Mouse (Mus musculus) midbrain, postnatal 0 days (tissue): ENCODE measurements around the gene Dglucy. TPM values are rescaled to one million over a fixed set of nuclear protein-coding genes. Genes with fewer than 3 reads are reported as not detected.
A peak's percentile ranks its signal among the peaks of the same experiment; 100 is the strongest.

Experiments used
- ATAC-seq: fragments of 200-750 bp; cut with Nextera tagmentation; 2 replicates; pipeline ENCODE4 v1.8.0; 2017; ENCODE audit warnings: moderate number of reproducible peaks, mild to moderate bottlenecking, moderate TSS enrichment, moderate library complexity; ENCODE audit not compliant: low FRiP score
- DNase-seq: peaks from one replicate; pipeline ENCODE4 v3.0.0-alpha.2; 2015; ENCODE audit warnings: low spot score
- H3K27ac ChIP-seq: fragments of 300-500 bp; sonication (generic); 2 replicates; pipeline ENCODE4 v1.5.1; 2014; ENCODE audit warnings: low read depth, mild to moderate bottlenecking, low read length, mixed read lengths
- H3K27me3 ChIP-seq: fragments of 300-500 bp; sonication (generic); 2 replicates; pipeline ENCODE4 v1.6.1; 2014; ENCODE audit warnings: low read length, control low read depth, mixed read lengths; ENCODE audit not compliant: insufficient read depth
- H3K36me3 ChIP-seq: fragments of 300-500 bp; sonication (generic); 2 replicates; pipeline ENCODE4 v1.6.1; 2014; ENCODE audit warnings: low read length, control low read depth, mixed read lengths; ENCODE audit not compliant: insufficient read depth
- H3K4me1 ChIP-seq: fragments of 300-500 bp; sonication (generic); 2 replicates; pipeline ENCODE4 v1.6.1; 2014; ENCODE audit warnings: mild to moderate bottlenecking, control low read depth, antibody characterized with exemption, low read length, mixed read lengths; ENCODE audit not compliant: insufficient read depth
- H3K4me2 ChIP-seq: fragments of 300-500 bp; sonication (generic); 2 replicates; pipeline ENCODE4 v1.6.1; 2014; ENCODE audit warnings: low read depth, mild to moderate bottlenecking, low read length, mixed read lengths; ENCODE audit not compliant: poor library complexity, severe bottlenecking
- H3K4me3 ChIP-seq: fragments of 300-500 bp; sonication (generic); 2 replicates; pipeline ENCODE4 v1.5.1; 2014; ENCODE audit warnings: low read depth, mild to moderate bottlenecking, low read length, moderate library complexity
- H3K9ac ChIP-seq: fragments of 300-500 bp; sonication (generic); replicated peaks from 2 replicates; pipeline ENCODE4 v1.6.1; 2014; ENCODE audit warnings: mild to moderate bottlenecking, low read length, moderate library complexity, mixed read lengths; ENCODE audit not compliant: poor library complexity, severe bottlenecking
- H3K9me3 ChIP-seq: fragments of 300-500 bp; sonication (generic); 2 replicates; pipeline ENCODE4 v1.6.1; 2016; ENCODE audit warnings: low read length, control low read depth
- CTCF ChIP-seq: IDR thresholded peaks from 2 replicates; pipeline ENCODE4 v1.5.1; 2016; ENCODE audit warnings: antibody characterized with exemption, mild to moderate bottlenecking
- WGBS: fragments of 180-500 bp; shearing (Covaris S2); extraction: QIAGEN DNeasy Blood & Tissue Kit; methylation state at CpG from one replicate; pipeline ENCODE4 v1.1.7; 2014; 5-methylcytosine and 5-hydroxymethylcytosine counted together
- polyA plus RNA-seq: library from polyadenylated mRNA; unstranded; fragments of >200 nt; fragmentation: Nextera tagmentation; extraction: Ambion mirVana; gene quantifications from 2 replicates; pipeline ENCODE4 v1.2.1, GENCODE M21; 2015
- total RNA-seq: library from RNA; depleted of rRNA; stranded (reverse); fragments of >200 nt; gene quantifications from 2 replicates; pipeline ENCODE4 v1.2.3, GENCODE M21; 2014

Gene Dglucy
- total and polyA plus RNA-seq, 2 experiments from 2014 or later = 2.2 to 3.6 TPM

DNA sequence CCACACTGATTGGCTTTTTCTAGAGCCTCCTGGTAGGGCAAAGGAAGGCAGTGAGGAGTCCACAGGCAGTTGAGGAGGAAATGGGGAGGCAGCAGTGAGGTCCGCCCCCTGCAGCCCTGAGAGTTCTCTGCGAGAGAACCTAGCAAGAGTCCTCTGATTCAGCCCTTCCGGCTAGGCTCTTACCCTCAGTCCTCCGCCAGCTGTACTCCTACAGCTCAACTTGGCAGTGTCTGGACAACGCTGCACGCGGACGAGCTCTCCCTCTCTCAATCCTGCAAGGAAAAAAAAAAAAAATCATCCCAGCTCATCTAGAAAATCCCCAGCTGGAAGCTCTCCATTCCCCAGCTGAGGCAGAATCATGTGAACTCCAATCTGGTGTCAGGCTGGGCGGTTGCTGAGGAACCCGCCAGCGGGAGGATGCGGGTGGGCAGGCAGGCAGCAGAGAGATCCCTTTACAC, 109.0 kb downstream of the Dglucy start:
- Histone ChIP-seq H3K27ac (no peak overlapping the region), H3K4me3 (no peak overlapping the region), H3K4me1 (no peaks in the 10 kb centered on the region), H3K4me2 (no peak overlapping the region), H3K9me3 (no peaks in the 10 kb centered on the region), H3K9ac (no peak overlapping the region), H3K36me3 (no peaks in the 10 kb centered on the region), H3K27me3 (no peaks in the 10 kb centered on the region)
- ATAC-seq (no peak), DNase-seq (peak; percentile 75)
- TF ChIP-seq CTCF = no peak
- WGBS = 22% methylated on average over 12 of the region's 12 CpGs

DNA sequence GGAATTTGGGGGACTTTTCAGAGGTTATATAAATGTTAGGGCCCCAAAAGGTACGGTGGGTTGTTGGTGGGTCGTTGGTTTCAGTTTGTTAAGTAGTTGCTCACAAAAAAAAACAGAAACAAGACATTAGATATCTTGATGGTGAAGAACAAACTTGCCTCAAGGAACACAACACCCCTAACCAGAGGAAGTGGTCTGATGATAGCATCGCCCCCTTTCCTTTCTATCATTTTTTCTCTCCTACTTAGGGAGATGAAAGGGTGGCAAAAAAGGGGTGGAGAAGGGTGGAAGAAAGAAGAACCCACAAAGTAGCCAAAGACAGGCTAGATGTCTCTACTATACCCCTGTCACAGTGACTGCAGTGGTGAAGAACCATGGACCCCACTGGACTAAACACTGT, 111.7 kb downstream of the Dglucy start:
- no peaks in the 10 kb centered on the region for H3K36me3 ChIP-seq
- no peak overlapping the region for H3K4me3 ChIP-seq
- H3K27ac ChIP-seq = no peak overlapping the region
- TF ChIP-seq CTCF = no peak
- no peak overlapping the region for H3K9ac ChIP-seq
- no peak overlapping the region for H3K4me2 ChIP-seq
- WGBS = 91% methylated on average over 3 of the region's 3 CpGs
- DNase-seq (no peak), ATAC-seq (no peak)
- H3K27me3 ChIP-seq = no peaks in the 10 kb centered on the region
- no peaks in the 10 kb centered on the region for H3K4me1 ChIP-seq
- H3K9me3 ChIP-seq = no peaks in the 10 kb centered on the region

DNA sequence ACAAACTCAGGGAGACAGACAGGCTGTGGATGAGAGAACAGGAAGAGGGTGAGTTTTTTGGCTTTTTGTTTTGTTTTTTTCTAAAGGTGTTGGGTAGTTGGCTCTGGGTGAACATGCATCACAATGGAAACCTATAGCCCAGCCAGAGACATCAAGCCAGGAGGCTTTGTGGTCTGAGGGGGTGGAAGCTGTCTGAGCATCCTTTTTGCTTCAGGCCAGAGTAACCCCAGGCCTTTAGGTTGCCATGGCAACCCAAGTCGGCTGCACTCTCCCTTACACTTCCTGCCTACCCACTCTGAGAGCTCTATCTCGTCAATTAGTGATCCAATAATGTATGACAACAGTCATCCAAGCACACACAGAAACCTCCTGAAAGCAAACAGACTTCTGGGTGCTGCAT, 116.6 kb downstream of the Dglucy start:
- Histone ChIP-seq H3K36me3 (no peaks in the 10 kb centered on the region), H3K27ac (no peak overlapping the region), H3K9ac (no peak overlapping the region), H3K27me3 (0 out of 2 replicates have a peak, but pooled peaks cover 4% of the 10 kb centered on the region), H3K9me3 (no peaks in the 10 kb centered on the region), H3K4me2 (no peak overlapping the region), H3K4me1 (0 out of 2 replicates have a peak, but pooled peaks cover 2% of the 10 kb centered on the region), H3K4me3 (no peak overlapping the region)
- no peak for TF ChIP-seq CTCF
- ATAC-seq (peak; percentile 38; the same call in 1 of the 2 replicates), DNase-seq (peak; percentile 42)
- WGBS = 5% methylated on average over 2 of the region's 2 CpGs

DNA sequence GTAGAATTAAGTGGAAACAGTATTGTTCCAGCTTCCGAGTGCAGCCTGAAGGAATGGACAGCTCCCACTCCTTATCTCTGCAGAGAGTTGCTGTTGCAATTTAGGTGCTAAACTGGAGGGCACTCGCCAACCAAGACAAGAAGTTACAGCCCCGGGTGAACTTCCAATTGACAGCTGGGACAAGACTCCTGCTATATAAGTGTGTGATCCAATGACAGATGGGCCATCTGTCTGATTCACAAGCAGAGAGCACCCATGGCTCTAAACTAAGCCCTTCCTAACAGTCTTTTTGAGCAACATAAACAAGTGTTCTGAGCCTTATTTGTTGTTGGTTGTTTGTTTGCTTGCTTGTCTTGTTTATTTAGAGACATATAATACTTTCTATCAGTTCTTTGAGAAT, 117.8 kb downstream of the Dglucy start:
- no peak overlapping the region for H3K27ac ChIP-seq
- WGBS = 69% methylated on average over 3 of the region's 3 CpGs

DNA sequence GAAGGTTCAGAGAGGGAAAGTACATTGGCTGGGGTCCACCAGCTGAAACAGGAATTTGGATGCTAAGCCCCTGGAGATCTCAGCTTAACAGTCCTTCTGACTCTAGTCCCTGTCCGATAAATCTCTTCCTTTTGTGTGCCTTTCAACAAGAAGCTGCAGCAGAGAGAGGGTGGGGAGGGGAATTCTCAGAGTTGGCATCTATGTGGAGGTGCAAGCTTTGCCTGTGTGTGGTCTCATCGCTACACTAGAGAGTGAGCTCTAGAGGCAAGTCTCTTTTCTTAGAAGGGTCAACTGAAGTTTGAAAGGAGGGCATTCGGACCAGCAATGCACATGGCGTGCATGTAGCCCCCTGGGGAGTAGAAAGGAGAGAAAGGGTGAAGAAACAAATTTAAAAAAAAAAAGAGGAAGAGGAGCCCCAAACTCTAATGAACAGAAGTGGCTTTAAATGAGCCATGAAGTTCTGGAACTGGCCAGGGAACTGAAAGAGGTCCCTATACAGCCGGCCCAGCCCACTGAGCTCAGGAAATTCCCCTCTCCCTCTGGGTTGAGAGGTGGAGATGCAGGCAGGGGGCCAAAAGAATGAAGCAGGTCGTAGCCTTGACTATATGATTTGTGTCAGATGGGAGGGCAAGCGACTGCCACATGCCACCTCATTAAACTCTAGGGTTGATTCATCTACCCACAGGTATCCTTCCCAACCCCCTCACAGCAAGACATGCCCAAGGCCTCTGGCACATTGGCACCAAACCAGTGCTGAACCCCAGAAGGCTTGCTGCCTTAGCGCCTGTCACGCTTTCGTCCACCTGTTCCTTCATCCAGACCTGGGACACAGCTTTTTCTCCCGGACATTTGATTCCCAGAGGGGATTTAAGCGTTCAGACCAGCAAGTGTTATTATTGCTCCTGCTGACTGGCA, 119.1 kb downstream of the Dglucy start:
- peak overlapping the region; percentile 81 for H3K4me2 ChIP-seq
- H3K27ac ChIP-seq = no peak overlapping the region
- H3K9ac ChIP-seq = peak overlapping the region; percentile 75
- 25% methylated on average over 12 of the region's 12 CpGs for WGBS
- H3K36me3 ChIP-seq = no peaks in the 10 kb centered on the region
- ATAC-seq (no peak), DNase-seq (peak; percentile 31)
- no peaks in the 10 kb centered on the region for H3K9me3 ChIP-seq
- peak overlapping the region; percentile 44 for H3K4me3 ChIP-seq
- no peak for TF ChIP-seq CTCF
- H3K27me3 ChIP-seq = 0 out of 2 replicates have a peak, but pooled peaks cover 4% of the 10 kb centered on the region
- H3K4me1 ChIP-seq = 0 out of 2 replicates have a peak, but pooled peaks cover 2% of the 10 kb centered on the region

More for the DNA sequence above, 117.8 kb downstream of the Dglucy start:
- no peak for ATAC-seq
- TF ChIP-seq CTCF = no peak
- H3K9me3 ChIP-seq = no peaks in the 10 kb centered on the region
- DNase-seq = no peak
- no peak overlapping the region for H3K9ac ChIP-seq
- H3K36me3 ChIP-seq = no peaks in the 10 kb centered on the region
- 0 out of 2 replicates have a peak, but pooled peaks cover 2% of the 10 kb centered on the region for H3K4me1 ChIP-seq
- 0 out of 2 replicates have a peak, but pooled peaks cover 4% of the 10 kb centered on the region for H3K27me3 ChIP-seq
- H3K4me3 ChIP-seq = no peak overlapping the region
- no peak overlapping the region for H3K4me2 ChIP-seq
